Mouse (Mus musculus): Measurements from ENCODE around the gene Snx5.

Gene Snx5

GRCm38 (mm10) chr2:144226906-144227586 is 43.7 kb downstream of the Snx5 start:
- DNase-seq, result no peak

- DNase-seq, result no peak
These were observed 46.4 kb downstream of the Snx5 start for GRCm38 (mm10) chr2:144224351-144224750.

- DNase-seq, result no peak
These were observed 55.1 kb downstream of the Snx5 start for GRCm38 (mm10) chr2:144215601-144216000.

GRCm38 (mm10) chr2:144215195-144215594 is 55.5 kb downstream of the Snx5 start:
- no peak for DNase-seq

GRCm38 (mm10) chr2:144214508-144215185 is 56.1 kb downstream of the Snx5 start:
- no peak for DNase-seq

GRCm38 (mm10) chr2:144213803-144214202 is 56.9 kb downstream of the Snx5 start:
- no peak for DNase-seq

GRCm38 (mm10) chr2:144209425-144209824 is 61.3 kb downstream of the Snx5 start:
- DNase-seq, result no peak

- no peak for DNase-seq
These were observed 63.3 kb downstream of the Snx5 start for GRCm38 (mm10) chr2:144207365-144207764.

- no peak for DNase-seq
These were observed 67.7 kb downstream of the Snx5 start for GRCm38 (mm10) chr2:144203001-144203400.

- DNase-seq, result no peak
These were observed 68.1 kb downstream of the Snx5 start for GRCm38 (mm10) chr2:144202567-144202966.

- no peak for DNase-seq
These were observed 68.6 kb downstream of the Snx5 start for GRCm38 (mm10) chr2:144202151-144202550.

Data from cerebellum, postnatal 25 days (tissue).